Mouse (Mus musculus): ENCODE data around the gene H2al1j.
A peak's percentile ranks its signal among the peaks of the same experiment; 100 is the strongest.
"Not testable (repeated sequence)": the region's sequence is repeated elsewhere in the genome, so short reads cannot be mapped to it uniquely, and the experiment has no call there.

Gene H2al1j

DNA sequence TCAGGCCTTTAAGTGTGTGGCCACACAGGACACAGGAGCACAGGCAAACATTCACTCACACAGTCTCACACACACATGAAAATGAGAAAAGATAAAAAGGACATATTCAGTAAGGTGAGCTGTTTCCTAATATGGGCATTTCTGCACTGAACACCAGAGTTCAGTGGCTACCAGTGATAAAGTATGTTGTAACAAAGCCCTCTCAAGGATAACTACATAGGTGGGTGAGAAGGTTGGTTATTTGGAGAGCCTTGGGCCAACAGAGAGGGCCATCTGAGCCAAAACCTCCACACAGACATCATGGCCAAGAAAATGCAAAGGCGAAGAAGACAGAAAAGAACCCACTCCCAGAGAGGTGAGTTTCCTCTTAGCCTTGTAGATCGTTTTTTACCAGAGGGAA, at the start of gene H2al1j:
H2al1j (plus strand) TSS at position 301 of the 400 bp plus-strand sequence.
- DNase-seq (ENCODE audit: low read depth, low spot score): not testable (repeated sequence)

DNA sequence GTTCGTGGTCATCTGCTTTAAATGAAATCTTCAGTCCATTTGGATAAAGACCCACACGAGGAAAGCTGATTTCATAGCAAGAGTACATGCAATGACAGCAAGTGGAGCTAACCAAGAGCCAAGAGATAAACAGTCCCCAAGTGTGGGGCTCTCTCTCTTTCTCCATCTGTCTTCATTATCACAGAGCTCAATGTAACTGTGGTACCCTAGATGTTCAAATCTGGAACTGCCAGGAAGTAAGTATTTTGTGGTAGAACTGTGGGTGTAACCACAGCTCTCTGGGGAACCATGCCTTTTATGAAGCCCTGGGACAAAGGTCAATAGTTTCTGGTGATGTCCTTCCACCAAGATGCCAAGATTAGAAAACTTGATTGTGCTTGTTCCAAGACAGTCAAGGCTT, 46.9 kb upstream of the H2al1j start:
- DNase-seq (ENCODE audit: low read depth, low spot score): no peak

DNA sequence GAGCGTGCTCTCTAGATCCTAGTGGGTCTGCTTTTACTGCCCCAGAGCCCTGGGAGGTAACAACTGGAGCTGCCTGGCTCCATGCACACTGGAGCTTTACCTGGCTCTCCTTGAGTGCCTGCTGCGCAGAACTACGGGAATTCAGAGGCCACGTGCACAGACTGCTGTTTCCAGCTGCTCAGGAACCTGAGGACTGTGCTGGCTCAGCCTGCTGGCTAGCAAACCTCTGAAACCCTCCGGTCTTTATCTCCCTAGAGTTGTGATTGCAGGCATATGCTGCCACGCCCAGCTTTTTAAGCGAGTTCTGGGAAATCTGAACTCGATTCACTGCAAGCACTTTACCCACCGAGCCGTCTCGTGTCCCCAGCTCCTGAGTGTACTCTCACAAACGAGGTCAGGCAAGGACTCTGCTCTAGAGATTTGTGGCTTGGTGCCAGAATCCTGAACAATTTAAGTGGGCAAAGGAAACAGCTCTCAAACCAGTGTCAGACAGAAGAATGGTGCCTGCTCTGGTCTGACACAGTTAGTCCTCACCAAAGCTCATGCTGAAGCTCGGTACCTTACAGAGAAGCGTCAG, 39.2 kb upstream of the H2al1j start:
- DNase-seq (ENCODE audit: low read depth, low spot score): no peak

DNA sequence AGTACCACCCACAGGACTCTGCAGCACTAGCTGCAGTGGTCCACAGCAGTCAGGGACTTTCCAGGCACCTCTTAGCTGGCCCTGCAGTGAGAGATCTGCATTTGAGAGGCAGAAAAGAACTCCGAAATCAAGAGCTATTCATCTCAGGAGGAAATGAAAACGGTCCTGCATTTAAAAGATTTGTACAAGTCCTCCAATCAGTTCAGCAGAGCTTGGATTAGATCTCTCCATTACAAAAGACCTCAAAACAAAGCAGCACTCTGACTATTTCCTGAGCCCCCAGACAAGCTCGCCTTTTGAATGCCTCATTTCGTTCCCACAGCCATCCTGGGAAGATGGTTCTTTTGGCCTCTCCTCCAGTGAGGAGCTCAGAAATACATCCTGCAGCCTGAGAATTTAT, 38.4 kb upstream of the H2al1j start:
- DNase-seq (ENCODE audit: low read depth, low spot score): no peak

DNA sequence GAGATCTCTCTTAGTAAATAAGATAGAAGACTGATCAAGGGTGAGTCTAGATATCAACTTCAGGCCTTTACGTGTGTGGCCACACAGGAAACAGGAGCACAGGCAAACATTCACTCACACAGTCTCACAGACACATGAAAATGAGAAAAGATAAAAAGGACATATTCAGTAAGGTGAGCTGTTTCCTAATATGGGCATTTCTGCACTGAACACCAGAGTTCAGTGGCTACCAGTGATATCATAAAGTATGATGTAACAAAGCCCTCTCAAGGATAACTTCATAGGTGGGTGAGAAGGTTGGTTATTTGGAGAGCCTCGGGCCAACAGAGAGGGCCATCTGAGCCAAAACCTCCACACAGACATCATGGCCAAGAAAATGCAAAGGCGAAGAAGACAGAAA, 28.7 kb upstream of the H2al1j start, which contains the start of gene H2al1a:
H2al1a (plus strand) TSS at position 301 of the 400 bp plus-strand sequence.
- not testable (repeated sequence) for DNase-seq (ENCODE audit: low read depth, low spot score)

DNA sequence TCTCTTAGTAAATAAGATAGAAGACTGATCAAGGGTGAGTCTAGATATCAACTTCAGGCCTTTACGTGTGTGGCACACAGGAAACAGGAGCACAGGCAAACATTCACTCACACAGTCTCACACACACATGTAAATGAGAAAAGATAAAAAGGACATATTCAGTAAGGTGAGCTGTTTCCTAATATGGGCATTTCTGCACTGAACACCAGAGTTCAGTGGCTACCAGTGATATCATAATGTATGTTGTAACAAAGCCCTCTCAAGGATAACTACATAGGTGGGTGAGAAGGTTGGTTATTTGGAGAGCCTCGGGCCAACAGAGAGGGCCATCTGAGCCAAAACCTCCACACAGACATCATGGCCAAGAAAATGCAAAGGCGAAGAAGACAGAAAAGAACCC, 25.5 kb upstream of the H2al1j start, which contains the start of gene H2al1b:
H2al1b (plus strand) TSS at position 301 of the 400 bp plus-strand sequence.
- DNase-seq (ENCODE audit: low read depth, low spot score): not testable (repeated sequence)

DNA sequence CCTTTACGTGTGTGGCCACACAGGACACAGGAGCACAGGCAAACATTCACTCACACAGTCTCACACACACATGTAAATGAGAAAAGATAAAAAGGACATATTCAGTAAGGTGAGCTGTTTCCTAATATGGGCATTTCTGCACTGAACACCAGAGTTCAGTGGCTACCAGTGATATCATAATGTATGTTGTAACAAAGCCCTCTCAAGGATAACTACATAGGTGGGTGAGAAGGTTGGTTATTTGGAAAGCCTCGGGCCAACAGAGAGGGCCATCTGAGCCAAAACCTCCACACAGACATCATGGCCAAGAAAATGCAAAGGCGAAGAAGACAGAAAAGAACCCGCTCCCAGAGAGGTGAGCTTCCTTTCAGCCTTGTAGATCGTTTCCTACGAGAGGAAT, 22.3 kb upstream of the H2al1j start, which contains the start of gene H2al1c:
H2al1c (plus strand) TSS at position 301 of the 400 bp plus-strand sequence.
- DNase-seq (ENCODE audit: low read depth, low spot score): not testable (repeated sequence)

DNA sequence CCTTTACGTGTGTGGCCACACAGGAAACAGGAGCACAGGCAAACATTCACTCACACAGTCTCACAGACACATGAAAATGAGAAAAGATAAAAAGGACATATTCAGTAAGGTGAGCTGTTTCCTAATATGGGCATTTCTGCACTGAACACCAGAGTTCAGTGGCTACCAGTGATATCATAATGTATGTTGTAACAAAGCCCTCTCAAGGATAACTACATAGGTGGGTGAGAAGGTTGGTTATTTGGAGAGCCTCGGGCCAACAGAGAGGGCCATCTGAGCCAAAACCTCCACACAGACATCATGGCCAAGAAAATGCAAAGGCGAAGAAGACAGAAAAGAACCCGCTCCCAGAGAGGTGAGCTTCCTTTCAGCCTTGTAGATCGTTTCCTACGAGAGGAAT, 19.1 kb upstream of the H2al1j start, which contains the start of gene H2al1d:
H2al1d (plus strand) TSS at position 301 of the 400 bp plus-strand sequence.
- DNase-seq (ENCODE audit: low read depth, low spot score): not testable (repeated sequence)

DNA sequence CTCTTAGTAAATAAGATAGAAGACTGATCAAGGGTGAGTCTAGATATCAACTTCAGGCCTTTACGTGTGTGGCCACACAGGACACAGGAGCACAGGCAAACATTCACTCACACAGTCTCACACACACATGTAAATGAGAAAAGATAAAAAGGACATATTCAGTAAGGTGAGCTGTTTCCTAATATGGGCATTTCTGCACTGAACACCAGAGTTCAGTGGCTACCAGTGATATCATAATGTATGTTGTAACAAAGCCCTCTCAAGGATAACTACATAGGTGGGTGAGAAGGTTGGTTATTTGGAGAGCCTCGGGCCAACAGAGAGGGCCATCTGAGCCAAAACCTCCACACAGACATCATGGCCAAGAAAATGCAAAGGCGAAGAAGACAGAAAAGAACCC, 16.0 kb upstream of the H2al1j start, which contains the start of gene H2al1e:
H2al1e (plus strand) TSS at position 301 of the 400 bp plus-strand sequence.
- not testable (repeated sequence) for DNase-seq (ENCODE audit: low read depth, low spot score)

DNA sequence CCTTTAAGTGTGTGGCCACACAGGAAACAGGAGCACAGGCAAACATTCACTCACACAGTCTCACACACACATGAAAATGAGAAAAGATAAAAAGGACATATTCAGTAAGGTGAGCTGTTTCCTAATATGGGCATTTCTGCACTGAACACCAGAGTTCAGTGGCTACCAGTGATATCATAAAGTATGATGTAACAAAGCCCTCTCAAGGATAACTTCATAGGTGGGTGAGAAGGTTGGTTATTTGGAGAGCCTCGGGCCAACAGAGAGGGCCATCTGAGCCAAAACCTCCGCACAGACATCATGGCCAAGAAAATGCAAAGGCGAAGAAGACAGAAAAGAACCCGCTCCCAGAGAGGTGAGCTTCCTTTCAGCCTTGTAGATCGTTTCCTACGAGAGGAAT, 12.8 kb upstream of the H2al1j start, which contains the start of gene H2al1f:
H2al1f (plus strand) TSS at position 301 of the 400 bp plus-strand sequence.
- DNase-seq (ENCODE audit: low read depth, low spot score): not testable (repeated sequence)

DNA sequence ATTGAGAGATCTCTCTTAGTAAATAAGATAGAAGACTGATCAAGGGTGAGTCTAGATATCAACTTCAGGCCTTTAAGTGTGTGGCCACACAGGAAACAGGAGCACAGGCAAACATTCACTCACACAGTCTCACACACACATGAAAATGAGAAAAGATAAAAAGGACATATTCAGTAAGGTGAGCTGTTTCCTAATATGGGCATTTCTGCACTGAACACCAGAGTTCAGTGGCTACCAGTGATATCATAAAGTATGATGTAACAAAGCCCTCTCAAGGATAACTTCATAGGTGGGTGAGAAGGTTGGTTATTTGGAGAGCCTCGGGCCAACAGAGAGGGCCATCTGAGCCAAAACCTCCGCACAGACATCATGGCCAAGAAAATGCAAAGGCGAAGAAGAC, 9.7 kb upstream of the H2al1j start, which contains the start of gene H2al1g:
H2al1g (plus strand) TSS at position 301 of the 400 bp plus-strand sequence.
- not testable (repeated sequence) for DNase-seq (ENCODE audit: low read depth, low spot score)

DNA sequence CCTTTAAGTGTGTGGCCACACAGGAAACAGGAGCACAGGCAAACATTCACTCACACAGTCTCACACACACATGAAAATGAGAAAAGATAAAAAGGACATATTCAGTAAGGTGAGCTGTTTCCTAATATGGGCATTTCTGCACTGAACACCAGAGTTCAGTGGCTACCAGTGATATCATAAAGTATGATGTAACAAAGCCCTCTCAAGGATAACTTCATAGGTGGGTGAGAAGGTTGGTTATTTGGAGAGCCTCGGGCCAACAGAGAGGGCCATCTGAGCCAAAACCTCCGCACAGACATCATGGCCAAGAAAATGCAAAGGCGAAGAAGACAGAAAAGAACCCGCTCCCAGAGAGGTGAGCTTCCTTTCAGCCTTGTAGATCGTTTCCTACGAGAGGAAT, 6.4 kb upstream of the H2al1j start, which contains the start of gene H2al1h:
H2al1h (plus strand) TSS at position 301 of the 400 bp plus-strand sequence.
- DNase-seq (ENCODE audit: low read depth, low spot score): not testable (repeated sequence)

DNA sequence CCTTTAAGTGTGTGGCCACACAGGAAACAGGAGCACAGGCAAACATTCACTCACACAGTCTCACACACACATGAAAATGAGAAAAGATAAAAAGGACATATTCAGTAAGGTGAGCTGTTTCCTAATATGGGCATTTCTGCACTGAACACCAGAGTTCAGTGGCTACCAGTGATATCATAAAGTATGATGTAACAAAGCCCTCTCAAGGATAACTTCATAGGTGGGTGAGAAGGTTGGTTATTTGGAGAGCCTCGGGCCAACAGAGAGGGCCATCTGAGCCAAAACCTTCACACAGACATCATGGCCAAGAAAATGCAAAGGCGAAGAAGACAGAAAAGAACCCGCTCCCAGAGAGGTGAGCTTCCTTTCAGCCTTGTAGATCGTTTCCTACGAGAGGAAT, 3.3 kb upstream of the H2al1j start, which contains the start of gene H2al1i:
H2al1i (plus strand) TSS at position 301 of the 400 bp plus-strand sequence.
- DNase-seq (ENCODE audit: low read depth, low spot score): not testable (repeated sequence)

DNA sequence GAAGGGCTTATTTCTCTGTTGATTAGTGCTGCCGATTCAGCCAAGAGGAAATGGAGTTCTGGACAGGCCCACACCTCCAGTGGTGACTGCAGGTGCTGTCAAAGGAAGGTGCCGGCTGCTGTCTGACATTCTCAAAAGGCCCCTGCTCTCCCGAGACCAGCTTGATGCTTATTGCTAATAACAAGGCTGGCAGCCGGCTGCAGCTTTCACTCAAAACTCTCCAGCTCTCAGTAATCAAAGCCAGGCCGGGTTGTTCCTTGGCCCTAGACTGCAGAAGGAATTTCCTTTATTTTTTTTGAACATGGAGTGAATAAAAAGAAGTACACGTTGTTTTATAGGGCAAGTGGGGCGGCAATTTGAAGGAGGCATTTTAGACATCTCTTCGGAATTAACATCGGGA, 18.1 kb downstream of the H2al1j start:
- DNase-seq (ENCODE audit: low read depth, low spot score): no peak

DNA sequence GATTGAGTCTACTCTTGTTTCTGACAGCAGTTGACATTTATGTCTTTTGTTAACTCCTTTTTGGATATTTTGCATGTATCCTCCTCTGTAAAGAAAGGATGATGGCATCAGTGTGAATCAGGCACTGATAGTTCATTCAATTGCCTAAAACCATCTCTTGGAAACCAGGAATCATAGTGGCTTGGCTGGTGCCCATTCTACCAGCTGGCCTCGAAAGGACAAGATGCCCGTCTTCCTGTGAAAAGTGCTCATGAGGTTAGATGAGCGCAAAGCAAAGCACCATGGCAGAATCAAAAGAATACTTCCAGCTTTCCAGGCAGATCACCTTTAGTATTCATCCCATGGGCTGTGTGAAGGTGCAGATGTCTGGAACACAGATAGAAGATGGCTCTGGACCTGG, 19.1 kb downstream of the H2al1j start:
- no peak for DNase-seq (ENCODE audit: low read depth, low spot score)

DNA sequence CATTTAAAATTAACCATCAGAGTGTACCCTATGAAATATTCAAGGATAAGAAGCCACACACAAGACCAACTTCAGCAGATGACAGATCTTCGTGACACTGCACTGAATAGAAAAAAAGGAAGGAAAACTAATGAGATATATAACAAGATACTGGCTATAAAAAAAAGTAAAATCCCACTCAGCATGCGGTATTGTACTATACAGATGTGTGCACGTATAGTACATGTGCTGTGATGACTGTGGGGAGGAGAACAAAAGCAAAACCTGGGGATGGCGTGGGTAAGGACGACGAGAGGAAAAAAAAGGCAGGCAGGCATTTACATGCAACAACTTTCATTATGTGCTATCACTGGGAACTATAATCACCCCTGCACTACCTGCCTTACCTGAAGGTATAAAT, 33.2 kb downstream of the H2al1j start:
- peak; percentile 30 for DNase-seq (ENCODE audit: low read depth, low spot score)

DNA sequence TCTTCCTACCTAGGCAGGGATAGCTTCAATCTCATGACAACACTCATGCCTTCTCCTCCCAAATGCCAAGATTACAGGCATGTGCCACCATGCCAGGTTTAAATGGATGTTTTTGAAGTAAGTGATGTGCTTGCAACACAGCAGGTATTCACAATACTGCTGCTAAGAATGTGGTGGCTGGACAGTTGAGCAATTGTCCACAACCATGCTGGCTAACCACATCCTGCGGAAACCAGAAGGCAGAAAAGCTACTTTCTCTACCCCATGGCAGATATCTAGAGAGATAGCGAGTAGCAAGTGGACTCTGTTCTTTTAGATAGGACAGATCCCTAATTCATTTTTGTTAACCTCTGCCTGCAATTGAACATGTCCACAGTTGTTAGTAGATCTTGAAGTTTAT, 33.6 kb downstream of the H2al1j start:
- peak; percentile 11 for DNase-seq (ENCODE audit: low read depth, low spot score)

DNA sequence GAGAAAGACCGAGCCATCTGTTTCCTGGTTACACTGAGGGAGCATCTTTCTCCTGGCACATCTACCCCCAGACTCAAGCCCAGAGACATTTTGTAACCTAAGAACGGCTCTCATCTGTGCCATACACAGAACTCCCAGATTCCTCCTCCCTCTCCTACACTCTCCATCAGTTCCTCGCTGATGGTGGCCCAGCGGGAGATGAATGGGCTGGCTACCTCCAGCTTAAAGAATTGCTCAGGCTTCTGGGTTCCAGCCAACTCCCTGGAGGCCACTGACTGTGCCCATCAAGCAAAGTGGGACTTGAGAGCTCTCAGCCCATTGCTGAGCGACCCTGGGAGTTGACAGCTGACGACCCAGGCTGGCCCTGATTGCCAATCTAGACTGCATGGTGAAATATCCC, 36.3 kb downstream of the H2al1j start:
- DNase-seq (ENCODE audit: low read depth, low spot score): no peak

DNA sequence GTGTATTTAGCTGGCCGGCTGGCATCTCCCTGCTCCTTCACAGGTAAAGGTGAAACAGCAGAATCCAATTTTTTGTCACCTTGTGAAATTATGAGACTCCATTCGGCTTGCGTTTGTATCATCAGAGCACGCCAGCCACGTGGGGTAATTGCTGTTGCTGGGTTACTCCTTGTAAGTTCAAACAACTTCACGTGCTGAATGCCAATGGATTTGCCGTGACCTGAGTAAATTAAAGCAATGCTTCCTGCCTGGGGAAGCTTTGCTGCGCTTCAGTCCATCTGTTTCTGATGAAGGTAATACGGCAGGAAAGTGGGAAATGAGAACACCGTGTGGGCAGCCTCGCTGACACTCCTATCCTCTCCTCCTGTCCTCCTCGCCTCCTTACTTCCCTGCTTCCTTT, 37.5 kb downstream of the H2al1j start:
- DNase-seq (ENCODE audit: low read depth, low spot score): no peak
